Mouse (Mus musculus) liver, adult 2 months (tissue): Measurements from ENCODE around the gene Acsm3.
"Not testable (repeated sequence)": the region's sequence is repeated elsewhere in the genome, so short reads cannot be mapped to it uniquely, and the experiment has no call there.

Source experiments
- CTCF ChIP-seq: fragments of 200-500 bp; IDR thresholded peaks from 2 replicates; pipeline ENCODE4 v1.5.1; 2011; ENCODE audit warnings: low read depth, low read length, control low read depth
- POLR2A ChIP-seq: fragments of 200-500 bp; IDR thresholded peaks from 2 replicates; pipeline ENCODE4 v1.6.1; 2011; ENCODE audit warnings: low read length, control low read depth; ENCODE audit not compliant: insufficient read depth; ENCODE audit errors: extremely low read depth

GRCm38 (mm10) chr7:119739798-119740468 lies 20.8 kb upstream of the Acsm3 start:
- not testable (repeated sequence) for TF ChIP-seq POLR2A, CTCF
